ENCODE assay signal across 35 mouse cellular contexts in genomic region chr5:105821390-105821789, GRCm38 (mm10).
"Had no signal": no experiment of that assay in that cellular context is flagged by ENCODE, and none has a peak within 500 bp of the region (broad histone marks: within the 10 kb centered on the region; RNA-seq: fewer than 3 reads in every experiment).

No protein-coding gene starts in this region.

- H3K4me1 ChIP-seq: intestine, embryonic 15.5 days had no signal

- DNase-seq: heart, postnatal 10 days; heart, postnatal 14 days; heart, postnatal 36 days; heart, postnatal 4 days; kidney, adult 11 months; kidney, adult 18-20 months; kidney, adult 2 months; kidney, adult 8-10 months; kidney, adult 9 months; kidney, postnatal 10 days; kidney, postnatal 14 days; kidney, postnatal 25 days; kidney, postnatal 36 days; kidney, postnatal 4 days; layer of hippocampus, adult 9-11 months; layer of hippocampus, postnatal 36 days had no signal

- H3K27ac ChIP-seq: heart, embryonic 10.5 days; heart, embryonic 13.5 days; heart, embryonic 15.5 days; hindbrain, embryonic 10.5 days; hindbrain, embryonic 12.5 days; hindbrain, embryonic 13.5 days; hindbrain, embryonic 14.5 days; hindbrain, embryonic 15.5 days; hindbrain, postnatal 0 days; intestine, embryonic 15.5 days; kidney, embryonic 15.5 days; kidney, postnatal 0 days; layer of hippocampus, adult 2 months had no signal

- H3K27me3 ChIP-seq: heart, embryonic 15.5 days; hindbrain, embryonic 12.5 days; hindbrain, embryonic 13.5 days; hindbrain, embryonic 15.5 days; intestine, embryonic 15.5 days; kidney, embryonic 15.5 days had no signal

- H3K9me3 ChIP-seq: heart, embryonic 10.5 days; heart, embryonic 12.5 days; heart, embryonic 13.5 days; heart, embryonic 15.5 days; hindbrain, embryonic 10.5 days; hindbrain, embryonic 12.5 days; hindbrain, embryonic 13.5 days; hindbrain, embryonic 15.5 days; intestine, embryonic 15.5 days; kidney, embryonic 15.5 days had no signal

- H3K36me3 ChIP-seq: heart, embryonic 10.5 days; heart, embryonic 12.5 days; heart, embryonic 13.5 days; heart, embryonic 15.5 days; hindbrain, embryonic 12.5 days; hindbrain, embryonic 13.5 days; hindbrain, embryonic 15.5 days; intestine, embryonic 15.5 days had no signal

- H3K9ac ChIP-seq: heart, embryonic 12.5 days; heart, embryonic 13.5 days; heart, embryonic 15.5 days; hindbrain, embryonic 12.5 days; hindbrain, embryonic 13.5 days; hindbrain, embryonic 14.5 days; hindbrain, embryonic 15.5 days; intestine, embryonic 15.5 days; kidney, embryonic 15.5 days had no signal

- H3K4me2 ChIP-seq: heart, embryonic 11.5 days; heart, embryonic 12.5 days; heart, embryonic 13.5 days; heart, embryonic 15.5 days; hindbrain, embryonic 12.5 days; hindbrain, embryonic 13.5 days; hindbrain, embryonic 14.5 days; hindbrain, embryonic 15.5 days; intestine, embryonic 15.5 days; kidney, embryonic 15.5 days had no signal

- H3K4me3 ChIP-seq: heart, embryonic 10.5 days; heart, embryonic 12.5 days; heart, embryonic 13.5 days; heart, embryonic 15.5 days; hindbrain, embryonic 10.5 days; hindbrain, embryonic 12.5 days; hindbrain, embryonic 13.5 days; hindbrain, embryonic 15.5 days; intestine, embryonic 15.5 days; kidney, embryonic 15.5 days; layer of hippocampus, adult 2 months had no signal

- ATAC-seq: hindbrain, embryonic 16.5 days; hindbrain, postnatal 0 days; inflammation-experienced regulatory T-cells, adult 6 months; intestine, embryonic 15.5 days; intestine, embryonic 16.5 days; intestine, postnatal 0 days had no signal
